Mouse (Mus musculus) limb, embryonic 13.5 days (tissue): ENCODE data around the gene Hnrnpdl. TPM values are rescaled to one million over a fixed set of nuclear protein-coding genes. Genes with fewer than 3 reads are reported as not detected.

Experiments used
- ATAC-seq: fragments of 200-750 bp; cut with Nextera tagmentation; 2 replicates; pipeline ENCODE4 v1.8.0; 2017; ENCODE audit warnings: low read depth, moderate number of reproducible peaks, moderate TSS enrichment; ENCODE audit not compliant: low FRiP score
- H3K27ac ChIP-seq: fragments of 300-500 bp; sonication (generic); 2 replicates; pipeline ENCODE4 v1.5.1; 2015; ENCODE audit warnings: inconsistent platforms, mild to moderate bottlenecking, moderate library complexity
- H3K27me3 ChIP-seq: fragments of 300-500 bp; sonication (generic); 2 replicates; pipeline ENCODE4 v1.6.1; 2015; ENCODE audit warnings: mild to moderate bottlenecking, inconsistent platforms
- H3K36me3 ChIP-seq: fragments of 300-500 bp; sonication (generic); 2 replicates; pipeline ENCODE4 v1.6.1; 2015; ENCODE audit warnings: inconsistent platforms, mild to moderate bottlenecking, moderate library complexity
- H3K4me1 ChIP-seq: fragments of 300-500 bp; sonication (generic); 2 replicates; pipeline ENCODE4 v1.6.1; 2015; ENCODE audit warnings: inconsistent platforms
- H3K4me2 ChIP-seq: fragments of 300-500 bp; sonication (generic); replicated peaks from 2 replicates; pipeline ENCODE4 v1.6.1; 2015; ENCODE audit warnings: inconsistent platforms, mild to moderate bottlenecking, moderate library complexity
- H3K4me3 ChIP-seq: fragments of 300-500 bp; sonication (generic); 2 replicates; pipeline ENCODE4 v1.5.1; 2015; ENCODE audit warnings: moderate library complexity, mild to moderate bottlenecking, inconsistent platforms
- H3K9ac ChIP-seq: fragments of 300-500 bp; sonication (generic); 2 replicates; pipeline ENCODE4 v1.6.1; 2015; ENCODE audit warnings: mild to moderate bottlenecking, inconsistent platforms
- H3K9me3 ChIP-seq: fragments of 300-500 bp; sonication (generic); 2 replicates; pipeline ENCODE4 v1.6.1; 2016; ENCODE audit warnings: inconsistent platforms
- WGBS: fragments of 180-500 bp; shearing (Covaris S2); methylation state at CpG from one replicate; pipeline ENCODE4 v1.1.7; 2015; 5-methylcytosine and 5-hydroxymethylcytosine counted together
- polyA plus RNA-seq: library from polyadenylated mRNA; unstranded; fragments of >200 nt; fragmentation: Nextera tagmentation; extraction: Ambion mirVana; gene quantifications from 2 replicates; pipeline ENCODE4 v1.2.1, GENCODE M21; 2015

Gene Hnrnpdl
- polyA plus RNA-seq, 1 experiment from 2014 or later: 218 TPM

- no peaks in the 10 kb centered on the region for H3K27me3 ChIP-seq
- H3K36me3 ChIP-seq: peaks cover 66% of the 10 kb centered on the region
- no peak overlapping the region for H3K9ac ChIP-seq
- H3K27ac ChIP-seq: no peak overlapping the region
- H3K4me1 ChIP-seq: peaks cover 19% of the 10 kb centered on the region
- H3K9me3 ChIP-seq: no peaks in the 10 kb centered on the region
- WGBS: 94% methylated on average over 14 of the region's 14 CpGs
- ATAC-seq: no peak
- no peak overlapping the region for H3K4me3 ChIP-seq
- H3K4me2 ChIP-seq: no peak overlapping the region
Observed at GRCm38 (mm10) chr5:100060876-100061275, 21.4 kb upstream of the Hnrnpdl start.

- ATAC-seq: no peak
- no peak overlapping the region for H3K4me2 ChIP-seq
- H3K9ac ChIP-seq: no peak overlapping the region
- WGBS: 54% methylated on average over 6 of the region's 6 CpGs
- no peaks in the 10 kb centered on the region for H3K9me3 ChIP-seq
- no peak overlapping the region for H3K4me3 ChIP-seq
- peaks cover 33% of the 10 kb centered on the region for H3K4me1 ChIP-seq
- H3K36me3 ChIP-seq: peaks cover 53% of the 10 kb centered on the region
- H3K27me3 ChIP-seq: no peaks in the 10 kb centered on the region
- peak overlapping the region; percentile 34; the same call in 1 of the 2 replicates for H3K27ac ChIP-seq
Observed at GRCm38 (mm10) chr5:100059326-100059725, 19.9 kb upstream of the Hnrnpdl start.

DNA sequence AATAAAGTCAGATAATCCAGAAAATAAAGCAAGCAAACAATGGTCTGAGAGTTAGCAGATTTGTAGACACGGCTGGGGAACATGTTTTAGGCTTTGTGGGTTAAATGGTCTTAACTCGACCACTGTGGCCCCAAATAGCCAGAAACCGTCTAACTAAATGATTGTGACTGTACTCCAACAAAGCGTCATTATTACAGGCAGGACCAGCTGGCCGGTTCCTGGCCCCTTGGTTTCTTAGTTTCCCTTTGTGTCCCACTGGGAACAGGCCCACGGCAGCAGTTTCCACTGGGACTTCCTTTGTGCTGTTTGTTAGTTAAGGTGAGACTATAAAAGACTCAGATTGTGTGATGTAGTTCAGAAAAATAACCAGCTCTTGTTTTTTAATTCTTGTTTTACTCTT is 19.3 kb upstream of the Hnrnpdl start:
- no peak for ATAC-seq
- 0 out of 2 replicates have a peak overlapping the region, but pooled peaks have one; percentile 44 for H3K27ac ChIP-seq

GRCm38 (mm10) chr5:100057461-100058209 is 18.2 kb upstream of the Hnrnpdl start:
- Histone ChIP-seq H3K4me2 (no peak overlapping the region), H3K4me3 (no peak overlapping the region), H3K4me1 (peaks cover 36% of the 10 kb centered on the region), H3K27me3 (no peaks in the 10 kb centered on the region), H3K9ac (no peak overlapping the region), H3K9me3 (no peaks in the 10 kb centered on the region), H3K27ac (no peak overlapping the region), H3K36me3 (peaks cover 43% of the 10 kb centered on the region)
- ATAC-seq: no peak
- 70% methylated on average over 12 of the region's 15 CpGs for WGBS

More for the DNA sequence above, 19.3 kb upstream of the Hnrnpdl start:
- no peak overlapping the region for H3K9ac ChIP-seq
- no peaks in the 10 kb centered on the region for H3K27me3 ChIP-seq
- WGBS: 20% methylated on average over 6 of the region's 6 CpGs
- no peak overlapping the region for H3K4me2 ChIP-seq
- peaks cover 48% of the 10 kb centered on the region for H3K36me3 ChIP-seq
- H3K9me3 ChIP-seq: no peaks in the 10 kb centered on the region
- no peak overlapping the region for H3K4me3 ChIP-seq
- peaks cover 36% of the 10 kb centered on the region for H3K4me1 ChIP-seq

DNA sequence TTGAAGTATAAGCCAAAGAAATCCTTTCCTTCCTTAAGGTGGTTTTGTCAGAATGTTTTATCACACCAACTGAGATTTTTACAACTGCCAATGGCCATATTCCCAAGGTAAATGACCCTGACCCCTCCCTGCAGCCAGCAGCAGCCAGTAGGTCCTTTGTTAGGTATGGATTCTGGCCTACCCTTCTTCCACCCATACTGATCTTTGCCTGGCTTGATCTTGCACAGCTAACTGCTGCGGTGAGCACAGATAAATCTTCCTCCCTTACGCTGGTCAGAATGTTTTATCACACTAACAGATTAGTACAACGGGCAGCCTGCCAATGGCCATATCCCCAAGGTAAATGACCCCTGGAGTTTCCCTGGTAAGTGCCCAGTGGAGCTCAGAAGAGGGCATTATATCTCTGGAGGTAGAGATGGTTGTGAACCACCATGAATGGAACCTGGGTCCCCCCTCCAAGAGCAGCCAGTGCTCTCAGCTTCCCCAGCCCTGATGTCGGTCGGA is 16.5 kb upstream of the Hnrnpdl start:
- peaks cover 33% of the 10 kb centered on the region for H3K36me3 ChIP-seq
- no peak overlapping the region for H3K4me3 ChIP-seq
- no peaks in the 10 kb centered on the region for H3K27me3 ChIP-seq
- no peak overlapping the region for H3K9ac ChIP-seq
- no peak for ATAC-seq
- no peak overlapping the region for H3K27ac ChIP-seq
- H3K4me2 ChIP-seq: no peak overlapping the region
- no peaks in the 10 kb centered on the region for H3K9me3 ChIP-seq
- WGBS: 78% methylated on average over 5 of the region's 5 CpGs
- H3K4me1 ChIP-seq: peaks cover 36% of the 10 kb centered on the region

DNA sequence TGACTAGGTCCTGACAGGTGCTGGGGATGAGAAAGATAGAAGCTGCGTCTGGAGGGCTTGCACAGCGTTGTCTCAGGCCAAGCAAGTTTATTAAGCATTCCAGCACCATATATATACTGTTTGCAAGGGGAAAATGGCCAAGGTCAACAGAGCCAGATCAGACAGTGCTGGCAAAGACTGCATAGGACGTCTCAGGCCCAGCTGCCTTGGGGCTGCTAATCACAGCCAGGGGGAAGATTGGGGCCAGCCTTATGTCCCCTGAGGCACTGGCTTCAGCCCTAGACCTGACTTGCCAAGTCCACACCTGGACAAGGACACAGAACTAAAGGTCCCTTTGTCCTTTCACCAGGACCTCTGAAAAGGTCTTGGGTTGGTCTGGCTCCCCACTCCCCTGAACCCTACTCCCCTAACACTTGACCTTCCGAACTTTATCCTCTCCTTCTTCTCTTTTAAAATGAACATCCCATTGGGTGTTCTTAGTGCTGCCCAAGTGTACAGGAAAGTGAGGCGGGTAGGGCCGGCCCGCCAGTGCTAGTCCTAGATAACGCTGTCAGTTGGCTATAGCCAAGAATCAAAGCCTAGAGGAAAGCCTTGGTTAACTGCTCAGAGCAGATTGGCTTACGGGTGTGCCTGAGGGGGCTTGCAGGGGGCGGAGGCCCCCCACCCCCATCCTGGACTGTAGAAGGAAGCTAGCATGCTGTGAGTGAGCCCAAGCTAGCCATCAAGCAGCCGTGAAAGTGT is 15.5 kb upstream of the Hnrnpdl start:
- Histone ChIP-seq H3K27ac (no peak overlapping the region), H3K9me3 (no peaks in the 10 kb centered on the region), H3K27me3 (no peaks in the 10 kb centered on the region), H3K4me2 (no peak overlapping the region), H3K4me1 (peaks cover 36% of the 10 kb centered on the region), H3K36me3 (peaks cover 24% of the 10 kb centered on the region), H3K9ac (no peak overlapping the region; the same call in 1 of the 2 replicates), H3K4me3 (no peak overlapping the region)
- WGBS: 78% methylated on average over 11 of the region's 11 CpGs
- ATAC-seq: no peak

- Histone ChIP-seq H3K4me2 (no peak overlapping the region), H3K4me3 (no peak overlapping the region), H3K27ac (no peak overlapping the region), H3K9me3 (no peaks in the 10 kb centered on the region), H3K36me3 (peaks cover 14% of the 10 kb centered on the region; the same call in 1 of the 2 replicates), H3K4me1 (peaks cover 37% of the 10 kb centered on the region), H3K27me3 (no peaks in the 10 kb centered on the region), H3K9ac (no peak overlapping the region)
- 94% methylated on average over 7 of the region's 7 CpGs for WGBS
- ATAC-seq: no peak
Observed at GRCm38 (mm10) chr5:100052728-100053127, 13.3 kb upstream of the Hnrnpdl start.

GRCm38 (mm10) chr5:100049904-100050303 is 10.4 kb upstream of the Hnrnpdl start:
- H3K4me3 ChIP-seq: no peak overlapping the region
- H3K36me3 ChIP-seq: peaks cover 14% of the 10 kb centered on the region
- no peaks in the 10 kb centered on the region for H3K9me3 ChIP-seq
- no peak overlapping the region for H3K4me2 ChIP-seq
- ATAC-seq: no peak
- no peaks in the 10 kb centered on the region for H3K27me3 ChIP-seq
- H3K4me1 ChIP-seq: peaks cover 43% of the 10 kb centered on the region
- H3K9ac ChIP-seq: no peak overlapping the region
- WGBS: 94% methylated on average over 3 of the region's 3 CpGs
- H3K27ac ChIP-seq: no peak overlapping the region

DNA sequence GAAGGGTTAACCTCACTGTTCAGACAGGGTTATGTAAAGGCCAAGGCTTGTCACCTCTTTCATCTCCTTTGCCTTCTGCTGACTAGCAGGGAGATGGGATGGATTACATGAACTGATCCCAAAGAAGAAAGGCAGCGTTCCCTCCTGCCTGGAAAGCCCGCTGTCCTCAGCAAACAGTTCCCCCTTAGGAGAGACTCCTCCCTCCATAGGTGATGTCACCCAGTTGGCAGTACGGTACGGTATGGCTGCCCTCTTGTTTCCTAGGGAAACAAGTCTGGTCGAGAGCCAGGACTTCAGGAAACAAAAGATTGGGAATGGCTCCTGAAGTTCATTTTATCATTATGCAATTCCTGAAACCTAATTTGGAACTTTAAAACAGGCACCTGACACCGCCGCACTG is 8.4 kb upstream of the Hnrnpdl start:
- no peak overlapping the region for H3K27ac ChIP-seq
- no peaks in the 10 kb centered on the region for H3K9me3 ChIP-seq
- no peak overlapping the region for H3K4me2 ChIP-seq
- 61% methylated on average over 7 of the region's 7 CpGs for WGBS
- H3K4me3 ChIP-seq: no peak overlapping the region
- no peaks in the 10 kb centered on the region for H3K27me3 ChIP-seq
- no peak for ATAC-seq
- peaks cover 15% of the 10 kb centered on the region for H3K36me3 ChIP-seq
- peaks cover 45% of the 10 kb centered on the region for H3K4me1 ChIP-seq
- no peak overlapping the region for H3K9ac ChIP-seq

GRCm38 (mm10) chr5:100047143-100047640 is 7.7 kb upstream of the Hnrnpdl start:
- H3K27me3 ChIP-seq: no peaks in the 10 kb centered on the region
- 69% methylated on average over 8 of the region's 8 CpGs for WGBS

DNA sequence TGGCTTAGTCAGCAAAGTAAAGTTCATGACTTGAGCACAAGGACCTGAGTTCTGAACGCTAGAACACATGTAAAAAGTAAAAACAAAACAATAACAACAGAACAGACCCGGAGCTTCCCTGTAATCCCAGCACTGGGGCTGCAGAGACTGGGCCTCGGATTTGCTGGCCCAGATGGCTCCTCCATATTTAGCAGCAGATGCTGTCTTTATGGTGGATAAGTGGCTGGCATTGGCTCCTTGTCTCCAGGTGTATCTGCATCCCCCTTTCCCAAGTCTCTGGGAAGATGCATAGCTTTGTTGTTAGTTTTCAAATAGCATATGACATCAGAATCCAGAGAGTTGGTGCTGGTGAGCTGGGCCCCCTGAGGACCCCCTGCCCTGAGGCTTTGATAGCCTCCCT is 6.6 kb upstream of the Hnrnpdl start:
- H3K9ac ChIP-seq: no peak overlapping the region
- H3K9me3 ChIP-seq: no peaks in the 10 kb centered on the region
- ATAC-seq: no peak
- H3K36me3 ChIP-seq: peaks cover 11% of the 10 kb centered on the region
- H3K4me2 ChIP-seq: no peak overlapping the region
- H3K27ac ChIP-seq: no peak overlapping the region
- no peaks in the 10 kb centered on the region for H3K27me3 ChIP-seq
- WGBS: 84% methylated on average over 3 of the region's 3 CpGs
- peaks cover 52% of the 10 kb centered on the region for H3K4me1 ChIP-seq
- H3K4me3 ChIP-seq: no peak overlapping the region

More at GRCm38 (mm10) chr5:100047143-100047640, 7.7 kb upstream of the Hnrnpdl start:
- H3K9ac ChIP-seq: no peak overlapping the region
- H3K27ac ChIP-seq: no peak overlapping the region
- no peak overlapping the region for H3K4me2 ChIP-seq
- H3K4me3 ChIP-seq: no peak overlapping the region
- H3K36me3 ChIP-seq: peaks cover 14% of the 10 kb centered on the region
- ATAC-seq: no peak
- H3K4me1 ChIP-seq: peaks cover 45% of the 10 kb centered on the region
- H3K9me3 ChIP-seq: no peaks in the 10 kb centered on the region

DNA sequence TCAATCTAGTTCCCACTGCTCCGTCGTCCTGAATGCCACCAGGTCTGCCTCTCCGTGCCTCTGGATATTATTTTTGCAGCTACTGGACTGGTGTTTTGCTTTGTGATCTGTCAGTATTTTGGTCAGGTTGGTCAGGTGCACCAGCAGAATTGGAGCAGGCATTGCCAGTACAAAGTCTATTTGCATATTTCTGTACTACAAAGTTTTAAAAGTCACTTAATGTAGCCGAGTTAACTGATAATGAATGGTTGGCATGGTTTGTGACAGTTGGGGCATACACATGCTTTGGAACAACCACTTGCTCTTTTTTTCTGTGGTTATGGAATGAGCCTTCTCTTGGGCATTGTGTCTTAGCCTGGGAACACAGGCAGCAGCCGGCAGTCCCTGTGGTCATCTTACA is 5.2 kb upstream of the Hnrnpdl start:
- Histone ChIP-seq H3K4me1 (peaks cover 56% of the 10 kb centered on the region), H3K4me3 (no peak overlapping the region), H3K27ac (no peak overlapping the region), H3K4me2 (no peak overlapping the region), H3K9ac (no peak overlapping the region), H3K27me3 (no peaks in the 10 kb centered on the region), H3K9me3 (no peaks in the 10 kb centered on the region), H3K36me3 (peaks cover 11% of the 10 kb centered on the region)
- ATAC-seq: no peak
- 74% methylated on average over 5 of the region's 5 CpGs for WGBS
